Mouse (Mus musculus) layer of hippocampus, adult 9-10 months (tissue): ENCODE data around the gene Mxra8.
A peak's percentile ranks its signal among the peaks of the same experiment; 100 is the strongest.

Experiments used
- DNase-seq: peaks from one replicate; pipeline ENCODE4 v3.0.0; 2022; ENCODE audit warnings: low spot score

Gene Mxra8

GRCm38 (mm10) chr4:155839483-155839910 lies at the start of gene Mxra8:
TSS of gene Mxra8 (plus strand) at chr4:155839680.
- no peak for DNase-seq

DNA sequence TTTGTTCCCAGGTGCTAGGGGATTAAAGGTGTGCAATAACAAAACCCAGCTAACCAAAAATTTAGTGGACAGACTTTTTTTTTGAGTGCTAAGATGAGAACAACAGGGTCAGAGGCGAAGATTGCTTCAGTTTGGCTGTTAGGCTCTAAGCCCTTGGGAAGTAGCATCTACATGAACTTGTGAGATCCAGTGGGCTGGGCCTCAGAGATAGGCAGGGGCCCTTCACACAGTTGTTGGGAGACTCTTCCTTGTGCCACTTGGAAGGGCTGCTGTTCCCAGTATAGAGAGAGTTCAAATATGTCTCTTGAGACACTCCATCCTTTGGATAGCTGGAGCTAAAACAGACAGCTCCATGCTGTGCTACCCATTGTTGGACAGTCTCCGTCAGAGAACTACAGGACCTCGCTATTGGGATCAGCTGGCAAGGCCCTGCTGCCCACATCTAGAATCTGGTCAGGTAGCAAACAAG lies 49.4 kb upstream of the Mxra8 start, which contains the start of gene Ankrd65:
Gene Ankrd65, plus strand, starts transcription at position 419 of the 469 bp plus-strand sequence.
- DNase-seq, result no peak

DNA sequence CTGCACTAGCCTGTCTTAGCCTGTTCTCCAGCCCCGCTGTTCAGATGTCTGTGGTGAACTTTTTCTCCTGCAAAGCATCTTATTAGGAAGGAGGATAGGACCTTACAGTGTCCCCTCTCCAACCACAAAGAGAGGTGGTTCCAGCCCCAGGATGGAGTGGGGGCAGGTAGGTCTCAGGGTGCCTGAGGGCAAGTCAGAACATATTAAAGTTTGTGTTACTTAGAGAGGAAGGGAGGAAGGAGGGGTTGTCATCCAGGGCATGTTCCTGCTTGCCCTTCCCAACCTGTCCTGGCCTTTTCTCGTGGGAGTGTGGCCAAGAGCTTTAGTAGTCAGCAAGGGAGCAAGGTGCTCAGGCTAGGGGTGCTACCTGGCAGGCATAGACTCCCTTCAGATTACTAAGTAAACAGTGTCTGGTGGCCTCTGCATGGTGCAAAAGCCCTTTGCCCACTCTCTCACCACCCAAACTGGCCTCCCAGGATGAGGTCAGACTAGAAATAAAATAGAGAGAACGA lies 48.8 kb upstream of the Mxra8 start:
- no peak for DNase-seq

DNA sequence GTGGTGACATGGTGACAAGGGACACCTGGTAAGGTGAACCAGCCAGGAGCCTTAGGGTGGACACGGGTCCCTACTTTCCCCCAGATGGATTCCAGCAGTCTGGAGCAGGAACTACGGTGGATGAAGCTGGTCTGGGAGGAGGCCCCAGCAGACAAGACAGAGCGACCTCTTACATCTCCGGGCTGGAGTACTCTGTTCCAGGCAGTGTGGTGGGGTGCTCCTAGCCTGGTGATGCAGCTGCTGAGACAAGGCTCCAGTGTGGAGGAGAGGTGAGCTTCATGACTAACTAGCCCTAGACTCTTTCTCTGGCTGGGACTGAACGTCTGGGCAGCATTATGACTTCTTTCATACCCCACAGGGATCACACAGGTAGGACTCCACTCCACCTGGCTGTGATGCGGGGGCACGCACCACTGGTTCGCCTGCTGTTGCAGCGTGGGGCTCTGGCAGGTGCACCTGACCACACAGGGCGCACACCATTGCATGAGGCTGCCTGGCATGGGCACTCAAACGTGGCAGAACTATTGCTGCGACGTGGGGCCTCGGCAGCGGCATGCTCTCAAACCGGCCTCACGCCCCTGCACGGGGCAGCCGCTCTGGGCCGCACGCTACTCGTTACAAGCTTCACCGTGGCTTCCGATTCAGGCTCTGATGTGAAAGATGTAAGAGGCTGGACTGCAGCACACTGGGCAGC lies 48.1 kb upstream of the Mxra8 start:
- DNase-seq, result no peak

DNA sequence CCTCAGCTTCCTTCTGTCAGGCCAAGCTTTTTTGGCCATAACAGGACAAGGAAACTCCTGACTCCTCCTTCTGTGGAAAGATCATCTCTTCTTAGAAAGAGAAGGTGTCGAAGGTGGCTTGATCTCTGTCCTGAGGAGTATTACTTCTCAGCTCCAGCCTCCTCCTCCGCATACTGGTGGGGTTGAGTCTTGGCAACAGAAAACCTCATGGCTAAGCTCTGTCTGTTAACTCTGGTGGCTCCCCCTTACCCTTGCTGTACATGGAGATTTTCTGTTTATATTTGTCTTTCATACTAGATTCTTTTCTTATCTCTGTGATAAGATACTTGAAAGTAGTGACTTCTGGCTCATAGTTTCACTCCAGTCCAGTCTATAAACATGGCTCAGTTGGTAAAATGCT lies 45.8 kb upstream of the Mxra8 start:
- no peak for DNase-seq

DNA sequence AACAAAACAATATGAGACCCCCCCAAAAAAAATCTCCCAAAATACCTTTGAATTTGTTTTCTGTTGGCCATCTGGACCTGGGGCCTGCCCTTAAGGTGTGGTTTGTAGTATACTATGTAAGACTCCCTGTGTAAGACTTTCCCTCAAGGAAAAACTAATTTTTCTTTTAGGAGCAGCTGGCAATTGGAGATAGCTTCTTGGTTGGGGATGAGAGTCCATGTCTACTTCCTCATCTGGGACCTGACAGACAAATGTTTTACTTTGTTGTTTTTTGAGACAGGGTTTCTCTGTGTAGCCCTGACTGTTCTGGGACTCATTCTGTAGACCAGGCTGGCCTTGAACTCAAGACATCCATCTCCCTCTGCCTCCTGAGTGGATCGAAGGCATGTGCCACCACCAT lies 37.4 kb upstream of the Mxra8 start:
- DNase-seq, result no peak

DNA sequence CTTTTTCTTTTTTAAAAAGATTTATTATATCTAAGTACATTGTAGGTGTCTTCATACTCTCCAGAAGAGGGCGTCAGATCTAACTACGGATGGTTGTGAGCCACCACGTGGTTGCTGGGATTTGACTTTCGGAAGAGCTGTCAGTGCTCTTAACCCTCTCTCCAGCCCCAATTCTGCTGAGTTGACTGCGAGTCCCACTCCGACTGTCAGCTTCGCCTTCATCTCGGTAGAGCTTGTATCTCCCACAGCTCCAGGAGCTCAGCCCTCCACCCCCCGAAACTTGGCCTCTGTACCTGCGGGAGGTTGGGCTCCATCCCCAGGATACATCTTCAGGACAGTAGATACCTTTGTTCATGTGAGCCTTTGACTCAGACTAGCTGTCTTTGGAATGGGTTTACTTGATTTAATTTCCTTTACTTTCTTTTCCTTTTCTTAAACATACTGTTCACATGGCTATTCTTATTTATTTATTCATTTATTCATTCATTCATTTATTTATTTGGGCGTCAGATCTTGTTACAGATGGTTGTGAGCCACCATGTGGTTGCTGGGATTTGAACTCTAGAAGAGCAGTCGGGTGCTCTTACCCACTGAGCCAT lies 36.6 kb upstream of the Mxra8 start, which contains the start of gene Mrpl20:
Gene Mrpl20, plus strand, starts transcription at position 138 of the 599 bp plus-strand sequence.
- DNase-seq, result no peak

DNA sequence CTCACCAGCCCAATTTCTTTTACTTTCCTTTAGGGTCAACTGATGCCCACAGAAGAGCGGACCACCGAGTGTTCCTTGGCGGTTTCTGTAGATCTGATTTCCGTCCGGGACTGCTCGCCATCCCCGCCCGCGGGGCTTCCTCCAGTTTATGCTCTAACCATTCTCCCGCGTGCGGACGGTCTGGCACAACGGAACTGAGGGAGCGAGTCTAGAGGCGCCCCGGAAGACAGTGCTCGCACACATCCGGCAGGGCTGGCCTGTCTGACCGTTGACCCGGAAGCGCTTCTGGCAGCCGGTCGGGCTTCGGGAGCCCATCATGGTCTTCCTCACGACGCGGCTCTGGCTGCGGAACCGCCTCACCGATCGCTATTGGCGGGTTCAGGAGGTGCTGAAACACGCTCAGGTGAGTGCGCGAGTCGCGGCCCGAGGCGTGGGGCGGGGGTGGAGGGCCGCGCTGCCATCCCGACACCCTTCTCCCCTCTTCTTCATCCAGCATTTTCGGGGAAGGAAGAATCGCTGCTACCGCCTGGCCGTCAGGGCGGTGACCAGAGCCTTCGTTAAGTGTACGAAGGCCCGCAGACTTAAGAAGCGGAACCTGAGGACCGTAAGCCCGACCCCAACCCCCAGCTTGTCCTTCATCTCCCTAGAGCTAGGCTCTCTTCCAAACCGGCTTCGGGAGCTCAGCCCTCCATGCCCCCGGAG lies 36.0 kb upstream of the Mxra8 start:
- DNase-seq, result peak; percentile 85

DNA sequence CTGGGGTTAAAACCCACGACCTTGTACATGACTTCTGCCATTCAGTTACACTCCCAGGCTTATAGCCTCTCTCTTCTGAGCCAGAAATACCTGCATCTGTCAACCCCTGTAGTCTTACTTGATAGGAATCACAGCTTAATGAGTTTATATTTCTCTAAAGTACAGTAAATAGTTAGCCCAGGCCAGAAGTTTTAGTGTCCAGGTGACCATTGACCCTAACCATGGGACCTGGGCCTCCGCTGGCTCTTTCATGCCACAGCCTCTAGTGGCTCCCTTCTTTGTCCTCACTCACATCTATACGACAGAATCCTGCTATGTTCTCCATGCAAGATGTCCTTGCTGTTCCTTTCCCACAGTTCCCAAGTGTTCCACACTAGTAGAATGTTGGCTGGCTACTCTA lies 31.6 kb upstream of the Mxra8 start:
- no peak for DNase-seq

GRCm38 (mm10) chr4:155811929-155812664 lies 27.4 kb upstream of the Mxra8 start, which contains the start of gene Ccnl2:
TSS of gene Ccnl2 (plus strand) at chr4:155812489.
- DNase-seq, result peak; percentile 52

DNA sequence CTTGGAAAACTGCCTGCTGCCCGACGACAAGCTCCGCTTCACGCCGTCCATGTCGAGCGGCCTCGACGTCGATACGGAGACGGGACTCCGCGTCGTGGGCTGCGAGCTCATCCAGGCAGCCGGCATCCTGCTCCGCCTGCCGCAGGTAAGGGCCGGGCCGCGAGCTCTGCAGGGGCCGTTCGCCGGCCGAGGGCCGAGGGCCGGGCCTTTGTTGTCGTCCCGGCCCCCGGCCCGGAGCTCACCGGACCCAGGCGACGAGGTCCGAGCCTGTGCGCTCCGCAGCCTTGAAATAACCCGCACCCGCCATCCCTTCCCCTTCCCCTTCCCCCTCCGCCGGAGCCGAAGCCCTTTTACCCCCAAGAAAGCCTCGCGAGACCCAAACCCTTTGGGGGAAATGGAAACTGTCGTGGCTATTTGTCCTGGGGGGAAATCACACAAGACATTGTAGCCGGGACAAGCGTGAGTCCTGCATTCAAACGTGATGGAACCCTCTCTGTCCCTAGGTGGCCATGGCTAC lies 26.8 kb upstream of the Mxra8 start:
- DNase-seq, result no peak

- DNase-seq, result no peak
Observed at GRCm38 (mm10) chr4:155817533-155817932, 21.9 kb upstream of the Mxra8 start.

- no peak for DNase-seq
Observed at GRCm38 (mm10) chr4:155821025-155821424, 18.5 kb upstream of the Mxra8 start.

DNA sequence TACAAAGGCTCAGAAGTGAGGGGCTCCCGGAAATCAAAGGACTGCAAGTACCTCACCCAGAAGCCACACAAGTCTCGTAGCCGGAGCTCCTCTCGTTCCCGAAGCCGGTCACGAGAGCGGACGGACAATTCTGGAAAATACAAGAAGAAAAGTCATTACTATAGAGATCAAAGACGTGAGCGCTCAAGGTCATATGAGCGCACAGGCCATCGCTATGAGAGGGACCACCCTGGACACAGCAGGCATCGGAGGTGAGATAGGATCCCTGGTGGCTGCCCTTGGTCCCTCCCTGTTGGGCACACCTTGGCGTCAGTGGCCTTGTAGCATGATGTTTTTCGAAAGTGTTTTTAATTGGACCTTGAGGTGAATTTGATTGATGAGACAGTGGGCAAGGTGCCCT lies 16.0 kb upstream of the Mxra8 start:
- no peak for DNase-seq

DNA sequence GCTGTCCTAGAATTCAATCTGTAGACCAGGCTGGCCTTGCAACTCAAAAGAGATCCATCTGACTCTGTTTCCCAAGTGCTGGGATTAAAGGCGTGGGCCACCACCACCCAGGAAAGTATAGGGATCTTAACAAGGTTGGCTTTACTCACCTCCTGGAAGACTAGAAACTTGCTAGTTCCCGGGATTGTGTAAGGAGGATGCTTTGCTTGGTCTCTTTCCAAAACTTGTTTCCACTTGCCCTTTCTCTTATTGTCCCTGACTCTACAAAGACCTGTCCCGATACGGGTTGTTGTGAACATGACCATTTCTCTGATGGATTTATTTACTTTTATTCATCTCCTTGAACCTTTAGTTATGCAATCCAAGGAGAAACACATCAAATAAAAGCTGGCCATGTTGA lies 9.6 kb upstream of the Mxra8 start:
- DNase-seq, result no peak

- DNase-seq, result no peak
Observed at GRCm38 (mm10) chr4:155830596-155830995, 8.9 kb upstream of the Mxra8 start.

DNA sequence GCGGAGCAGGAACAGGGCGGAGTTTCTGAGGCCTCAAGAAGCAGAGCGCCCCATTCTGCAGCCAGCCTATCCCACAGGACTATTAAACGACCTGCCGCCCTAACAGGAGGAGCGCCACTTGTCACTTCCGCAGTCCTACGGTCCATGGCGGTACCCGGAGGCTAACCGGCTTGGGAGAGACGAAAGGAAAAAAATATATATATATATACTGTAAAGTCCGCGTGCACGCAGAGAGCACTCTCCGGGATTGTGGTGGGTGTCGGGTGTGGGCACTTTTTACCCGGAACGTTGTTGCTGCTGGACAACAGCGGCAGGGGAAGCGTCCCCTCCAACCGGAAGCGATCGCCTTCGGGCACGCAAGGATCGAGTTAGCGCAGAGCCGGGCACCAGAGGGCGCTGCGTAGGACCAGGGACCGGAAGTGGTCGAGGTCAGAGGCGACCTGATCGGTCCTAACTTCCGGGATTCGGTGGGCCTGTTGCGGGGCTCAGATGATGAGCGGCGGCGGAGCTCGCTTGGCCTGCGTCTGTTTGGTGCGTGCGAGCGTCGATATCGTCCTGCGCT lies 8.2 kb upstream of the Mxra8 start, which contains the start of gene Aurkaip1:
Gene Aurkaip1, plus strand, starts transcription at position 68 of the 562 bp plus-strand sequence.
- DNase-seq, result peak; percentile 82

DNA sequence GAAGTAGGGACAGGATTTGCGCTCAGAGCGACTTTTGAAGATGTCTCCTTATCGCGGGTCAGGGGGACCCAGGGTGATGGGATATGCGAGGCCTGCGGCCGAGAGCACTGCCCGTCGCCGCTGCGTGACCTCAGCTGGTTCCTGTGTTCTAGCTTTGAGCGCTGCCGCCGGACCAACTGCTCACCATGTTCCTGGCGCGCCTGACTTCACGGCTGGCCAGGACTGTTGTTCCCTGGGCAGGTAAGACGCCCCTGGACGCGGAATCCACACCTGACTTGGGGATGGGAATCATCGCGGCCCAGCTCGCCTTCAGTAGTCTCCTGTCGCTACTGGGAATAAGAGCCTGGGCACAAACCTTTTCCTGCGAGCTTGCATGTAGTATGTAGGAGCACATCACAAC lies 7.6 kb upstream of the Mxra8 start:
- no peak for DNase-seq

GRCm38 (mm10) chr4:155832321-155832720 lies 7.2 kb upstream of the Mxra8 start:
- no peak for DNase-seq

DNA sequence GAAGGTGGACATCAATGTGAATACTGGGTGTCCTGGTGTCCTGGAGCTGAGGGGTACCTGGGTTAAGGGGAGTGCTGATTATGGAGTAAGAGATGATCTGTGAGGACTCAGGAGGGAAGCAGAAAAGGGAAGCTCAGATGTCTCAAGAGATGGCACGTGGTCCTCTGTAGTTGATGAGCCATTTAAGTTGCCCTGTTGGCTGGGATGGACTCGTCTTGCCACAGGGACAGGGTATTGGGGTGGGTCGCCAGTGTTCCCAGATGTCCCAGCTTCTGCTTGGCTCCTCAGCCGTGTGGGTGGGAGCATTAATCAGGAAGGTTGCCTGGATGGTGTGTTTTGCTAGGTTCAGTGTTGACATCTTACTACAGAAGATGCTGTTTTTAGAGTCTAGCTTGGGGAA lies 6.2 kb upstream of the Mxra8 start:
- no peak for DNase-seq

DNA sequence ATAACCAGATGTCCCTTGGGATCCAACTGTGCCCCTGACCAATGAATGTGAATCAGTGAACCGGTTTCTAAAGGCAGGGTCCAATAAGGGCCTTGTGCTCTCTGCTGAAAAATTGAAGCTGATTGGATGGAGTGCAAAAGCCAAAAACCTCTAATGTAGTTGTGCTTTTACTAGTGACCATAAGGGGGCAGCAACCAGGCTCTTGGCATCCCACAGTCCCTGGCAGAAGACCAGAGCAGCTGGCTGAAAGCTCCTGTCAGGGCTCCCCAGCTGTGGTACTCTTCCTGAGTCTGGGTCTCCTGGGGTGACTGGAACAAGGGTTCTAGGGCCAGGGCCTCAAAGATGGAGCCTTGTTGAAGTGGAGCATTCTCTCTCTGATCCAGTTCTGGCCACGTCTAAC lies 5.6 kb upstream of the Mxra8 start:
- peak; percentile 57 for DNase-seq
